Mouse (Mus musculus) embryonic facial prominence, embryonic 13.5 days (tissue): ENCODE measurements around the gene Elmo3. TPM values are rescaled to one million over a fixed set of nuclear protein-coding genes. Genes with fewer than 3 reads are reported as not detected.
A peak's percentile ranks its signal among the peaks of the same experiment; 100 is the strongest.

Experiments used
- ATAC-seq: fragments of 200-750 bp; cut with Nextera tagmentation; 2 replicates; pipeline ENCODE4 v1.8.0; 2017; ENCODE audit warnings: low read depth; ENCODE audit not compliant: insufficient number of reproducible peaks, insufficient read depth, low FRiP score, low TSS enrichment
- H3K27ac ChIP-seq: fragments of 300-500 bp; sonication (generic); 2 replicates; pipeline ENCODE4 v1.5.1; 2015; ENCODE audit warnings: moderate library complexity, mild to moderate bottlenecking, inconsistent platforms
- H3K27me3 ChIP-seq: fragments of 300-500 bp; sonication (generic); 2 replicates; pipeline ENCODE4 v1.6.1; 2015; ENCODE audit warnings: mild to moderate bottlenecking, inconsistent platforms
- H3K36me3 ChIP-seq: fragments of 300-500 bp; sonication (generic); 2 replicates; pipeline ENCODE4 v1.6.1; 2015; ENCODE audit warnings: mild to moderate bottlenecking, inconsistent platforms
- H3K4me1 ChIP-seq: fragments of 300-500 bp; sonication (generic); 2 replicates; pipeline ENCODE4 v1.6.1; 2015; ENCODE audit warnings: inconsistent platforms
- H3K4me2 ChIP-seq: fragments of 300-500 bp; sonication (generic); 2 replicates; pipeline ENCODE4 v1.6.1; 2015; ENCODE audit warnings: moderate library complexity, mild to moderate bottlenecking, inconsistent platforms
- H3K4me3 ChIP-seq: fragments of 300-500 bp; sonication (generic); 2 replicates; pipeline ENCODE4 v1.5.1; 2015; ENCODE audit warnings: mild to moderate bottlenecking, inconsistent platforms
- H3K9ac ChIP-seq: fragments of 300-500 bp; sonication (generic); 2 replicates; pipeline ENCODE4 v1.6.1; 2015; ENCODE audit warnings: mild to moderate bottlenecking, inconsistent platforms
- H3K9me3 ChIP-seq: fragments of 300-500 bp; sonication (generic); 2 replicates; pipeline ENCODE4 v1.6.1; 2016; ENCODE audit warnings: inconsistent platforms
- WGBS: fragments of 180-500 bp; shearing (Covaris S2); methylation state at CpG from one replicate; pipeline ENCODE4 v1.1.7; 2015; ENCODE audit warnings: mixed read lengths; 5-methylcytosine and 5-hydroxymethylcytosine counted together
- polyA plus RNA-seq: library from polyadenylated mRNA; unstranded; fragments of >200 nt; fragmentation: Nextera tagmentation; extraction: Ambion mirVana; gene quantifications from 2 replicates; pipeline ENCODE4 v1.2.1, GENCODE M21; 2015

Gene Elmo3
- polyA plus RNA-seq, 1 experiment from 2014 or later: 6.0 TPM

DNA sequence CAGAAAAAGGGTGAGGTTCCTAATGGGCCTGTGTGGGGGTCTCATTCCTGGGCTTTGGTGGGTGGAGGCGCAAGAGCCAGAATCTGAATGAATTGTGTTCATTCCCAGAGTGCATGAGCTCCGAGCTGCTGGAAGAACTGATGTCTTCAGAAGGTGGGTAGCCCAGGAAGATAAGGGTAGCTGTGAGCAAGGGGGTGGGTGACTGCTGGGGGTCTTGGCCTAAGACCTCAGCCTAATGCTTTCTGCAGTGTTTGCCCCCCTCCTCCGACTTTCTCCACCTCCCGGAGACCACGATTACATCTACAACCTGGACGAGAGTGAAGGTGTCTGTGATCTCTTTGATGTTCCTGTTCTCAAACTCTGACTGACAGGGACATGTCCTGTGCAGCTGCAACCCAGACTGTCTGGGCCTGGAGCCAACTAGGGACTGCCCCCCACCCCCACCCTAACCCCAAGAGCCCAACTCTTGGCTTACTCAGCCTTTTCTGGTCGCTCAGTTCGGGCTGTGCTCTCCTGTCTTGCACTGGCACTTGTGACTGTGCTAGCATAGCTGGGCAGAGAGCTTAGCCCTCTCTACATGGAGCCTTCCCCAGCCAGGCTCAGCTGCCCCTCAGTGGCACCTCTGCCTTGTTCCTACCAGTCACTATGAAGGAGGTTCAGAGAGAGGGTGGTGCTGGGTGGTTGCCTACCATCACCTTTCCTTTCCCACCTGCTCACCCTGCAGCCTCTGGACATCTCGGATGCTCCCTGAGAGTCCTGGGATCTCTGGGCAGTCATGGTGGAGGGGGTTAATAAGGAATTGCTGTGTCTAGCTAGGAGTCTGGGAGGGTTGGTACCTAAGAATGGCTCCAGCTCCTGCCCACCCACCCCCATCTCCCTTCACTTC is 833 bp upstream of the Elmo3 start:
- no peak overlapping the region for H3K9ac ChIP-seq
- ATAC-seq: no peak
- no peak overlapping the region for H3K4me3 ChIP-seq
- H3K4me1 ChIP-seq: peaks cover 28% of the 10 kb centered on the region
- WGBS: 49% methylated on average over 9 of the region's 9 CpGs
- H3K4me2 ChIP-seq: peak overlapping the region; percentile 71; the same call in 1 of the 2 replicates
- H3K27ac ChIP-seq: peak overlapping the region; percentile 80
- H3K36me3 ChIP-seq: peaks cover 80% of the 10 kb centered on the region
- no peaks in the 10 kb centered on the region for H3K9me3 ChIP-seq
- H3K27me3 ChIP-seq: no peaks in the 10 kb centered on the region

DNA sequence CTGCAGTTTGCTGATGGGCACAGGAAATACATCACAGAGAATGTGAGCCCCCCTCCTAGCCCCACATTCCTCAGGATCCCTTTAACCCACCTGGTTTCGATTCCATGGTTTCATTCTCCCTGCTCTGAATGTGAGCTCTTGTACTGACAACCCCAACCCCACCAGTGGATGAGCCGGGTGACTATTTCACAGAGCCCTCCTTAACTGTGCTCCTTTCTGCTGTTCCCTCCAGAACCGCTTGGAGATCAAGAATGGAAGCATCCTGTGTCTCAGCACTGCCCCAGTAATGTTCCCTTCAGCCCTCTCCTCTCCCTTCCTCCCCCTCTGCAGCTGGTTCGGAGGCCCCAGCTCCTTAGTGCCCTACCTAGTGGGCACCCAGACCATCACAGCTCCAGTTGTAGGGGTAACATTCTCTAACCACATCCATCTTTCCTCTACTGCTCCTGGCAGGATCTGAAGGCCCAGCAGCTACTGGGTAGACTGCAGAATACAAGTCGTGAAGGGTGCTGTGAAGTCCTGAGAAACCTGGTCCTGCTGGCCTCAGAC is 818 bp downstream of the Elmo3 start:
- peak overlapping the region; percentile 80 for H3K27ac ChIP-seq
- peaks cover 28% of the 10 kb centered on the region for H3K4me1 ChIP-seq
- no peaks in the 10 kb centered on the region for H3K9me3 ChIP-seq
- peaks cover 79% of the 10 kb centered on the region for H3K36me3 ChIP-seq
- peak; percentile 1; the same call in 1 of the 2 replicates for ATAC-seq
- peak overlapping the region; percentile 70 for H3K9ac ChIP-seq
- H3K27me3 ChIP-seq: no peaks in the 10 kb centered on the region
- peak overlapping the region; percentile 71 for H3K4me2 ChIP-seq
- H3K4me3 ChIP-seq: peak overlapping the region; percentile 43
- WGBS: 24% methylated on average over 5 of the region's 5 CpGs

DNA sequence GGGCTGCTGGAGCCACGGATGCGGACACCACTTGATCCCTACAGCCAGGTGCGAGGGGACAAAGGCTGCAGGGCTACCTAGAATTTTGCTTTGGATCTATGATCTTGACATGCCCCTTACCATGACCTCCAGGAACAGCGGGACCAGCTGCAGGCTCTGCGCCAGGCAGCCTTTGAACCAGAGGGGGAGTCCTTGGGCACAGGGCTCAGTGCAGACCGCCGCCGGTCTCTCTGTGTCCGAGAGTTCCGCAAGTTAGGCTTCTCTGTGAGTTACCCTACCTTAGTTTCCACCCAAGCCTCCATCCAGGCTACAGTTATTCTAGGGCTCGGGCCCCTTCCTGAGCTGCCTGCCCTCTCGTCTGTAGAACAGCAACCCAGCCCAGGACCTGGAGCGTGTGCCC is 2.3 kb downstream of the Elmo3 start:
- WGBS: 96% methylated on average over 13 of the region's 13 CpGs
- Histone ChIP-seq H3K27ac (no peak overlapping the region), H3K4me1 (peaks cover 28% of the 10 kb centered on the region), H3K4me3 (no peak overlapping the region), H3K4me2 (no peak overlapping the region), H3K27me3 (no peaks in the 10 kb centered on the region), H3K36me3 (peaks cover 79% of the 10 kb centered on the region), H3K9ac (no peak overlapping the region), H3K9me3 (no peaks in the 10 kb centered on the region)
- no peak for ATAC-seq

DNA sequence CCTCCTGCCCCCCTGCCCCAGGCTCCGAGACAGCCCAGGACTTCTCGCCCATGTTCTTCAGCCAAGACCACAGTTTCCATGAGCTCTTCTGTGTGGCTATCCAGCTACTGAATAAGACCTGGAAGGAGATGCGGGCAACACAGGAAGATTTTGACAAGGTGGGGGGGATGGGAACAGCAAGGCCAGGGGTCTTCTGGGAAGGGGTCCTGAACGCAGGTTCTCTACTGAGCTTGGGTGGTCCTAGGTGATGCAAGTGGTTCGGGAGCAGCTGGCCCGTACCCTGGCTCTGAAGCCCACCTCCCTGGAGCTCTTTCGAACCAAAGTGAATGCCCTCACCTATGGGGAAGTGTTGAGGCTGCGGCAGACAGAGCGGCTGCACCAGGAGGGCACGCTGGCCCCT is 3.0 kb downstream of the Elmo3 start:
- H3K9ac ChIP-seq: no peak overlapping the region
- H3K4me2 ChIP-seq: no peak overlapping the region
- no peaks in the 10 kb centered on the region for H3K9me3 ChIP-seq
- WGBS: 92% methylated on average over 10 of the region's 10 CpGs
- peaks cover 79% of the 10 kb centered on the region for H3K36me3 ChIP-seq
- no peaks in the 10 kb centered on the region for H3K27me3 ChIP-seq
- H3K27ac ChIP-seq: no peak overlapping the region
- H3K4me1 ChIP-seq: peaks cover 28% of the 10 kb centered on the region
- H3K4me3 ChIP-seq: no peak overlapping the region
- no peak for ATAC-seq

DNA sequence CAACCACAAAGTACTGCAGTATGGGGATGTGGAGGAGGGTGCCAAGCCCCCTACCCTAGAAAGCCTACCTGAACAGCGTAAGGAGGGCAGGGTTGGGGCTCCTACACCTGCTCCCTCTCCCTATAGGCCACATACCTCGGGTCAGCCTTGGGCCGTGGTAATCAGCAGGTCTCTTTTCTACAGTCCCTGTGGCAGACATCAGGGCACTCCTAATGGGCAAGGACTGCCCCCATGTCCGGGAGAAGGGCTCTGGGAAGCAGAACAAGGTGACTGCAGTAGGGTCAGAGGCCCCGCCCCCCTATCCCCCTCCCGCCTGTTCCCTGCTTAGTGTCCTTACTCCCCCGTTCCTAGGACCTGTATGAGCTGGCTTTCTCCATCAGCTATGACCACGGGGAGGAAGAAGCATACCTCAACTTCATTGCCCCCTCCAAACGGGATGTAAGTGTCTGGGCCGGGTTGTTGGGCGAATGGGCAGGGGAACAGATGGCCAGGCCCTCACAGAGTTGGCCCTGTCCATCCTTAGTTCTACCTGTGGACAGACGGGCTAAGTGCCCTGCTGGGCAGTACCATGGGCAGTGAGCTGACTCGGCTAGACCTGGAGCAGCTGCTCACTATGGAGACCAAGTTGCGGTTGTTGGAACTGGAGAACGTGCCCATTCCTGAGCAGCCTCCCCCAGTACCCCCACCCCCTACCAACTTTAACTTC is 3.9 kb downstream of the Elmo3 start:
- H3K27me3 ChIP-seq: no peaks in the 10 kb centered on the region
- no peak overlapping the region for H3K4me2 ChIP-seq
- no peak overlapping the region for H3K4me3 ChIP-seq
- H3K27ac ChIP-seq: no peak overlapping the region
- no peaks in the 10 kb centered on the region for H3K9me3 ChIP-seq
- WGBS: 79% methylated on average over 15 of the region's 15 CpGs
- peaks cover 81% of the 10 kb centered on the region for H3K36me3 ChIP-seq
- ATAC-seq: no peak
- no peak overlapping the region for H3K9ac ChIP-seq
- H3K4me1 ChIP-seq: peaks cover 24% of the 10 kb centered on the region

DNA sequence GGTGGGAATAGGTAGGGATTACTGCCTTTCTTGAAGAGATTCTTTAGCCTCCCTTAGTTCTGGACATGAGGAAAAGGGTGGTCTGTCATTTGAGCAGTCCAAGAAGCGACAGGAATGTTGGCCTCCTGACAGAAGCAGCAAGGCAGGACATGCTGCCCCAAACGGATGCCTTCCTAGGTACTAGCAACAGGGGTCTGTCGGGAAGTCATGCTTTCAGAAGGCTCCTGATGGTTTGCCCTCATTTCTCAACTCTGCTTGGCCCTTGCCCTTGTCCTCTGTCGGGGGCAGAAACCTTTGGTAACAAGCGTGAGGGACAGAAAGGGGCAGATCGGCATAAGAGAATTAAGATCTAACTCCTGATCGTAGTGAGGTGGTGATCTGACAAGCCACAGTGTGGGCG is 4.7 kb downstream of the Elmo3 start:
- ATAC-seq: no peak
- Histone ChIP-seq H3K4me2 (no peak overlapping the region), H3K9ac (no peak overlapping the region), H3K9me3 (no peaks in the 10 kb centered on the region), H3K27ac (no peak overlapping the region), H3K36me3 (peaks cover 83% of the 10 kb centered on the region), H3K4me1 (peaks cover 16% of the 10 kb centered on the region), H3K27me3 (no peaks in the 10 kb centered on the region), H3K4me3 (no peak overlapping the region)
- WGBS: 87% methylated on average over 8 of the region's 8 CpGs

DNA sequence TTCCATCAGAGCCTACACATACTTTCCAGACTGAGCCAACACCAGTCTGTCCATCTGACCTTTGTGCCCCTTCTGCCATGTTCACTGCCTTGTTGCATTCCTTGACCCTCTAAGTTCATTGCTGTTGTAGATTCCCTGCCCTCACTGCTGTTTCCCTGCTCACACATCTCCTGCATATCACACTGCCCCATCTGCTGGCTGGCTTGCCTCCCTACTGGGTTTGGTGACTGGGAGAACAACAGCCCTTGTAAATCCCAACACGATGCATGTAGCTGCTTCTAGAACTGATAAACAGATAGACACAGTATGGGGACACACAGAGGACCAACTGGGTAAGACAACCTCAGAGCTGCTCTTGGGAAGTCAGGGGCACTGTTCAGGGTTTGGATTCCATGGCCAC is 6.3 kb downstream of the Elmo3 start:
- H3K9ac ChIP-seq: no peak overlapping the region
- H3K4me3 ChIP-seq: no peak overlapping the region
- no peak for ATAC-seq
- no peak overlapping the region for H3K27ac ChIP-seq
- peaks cover 1% of the 10 kb centered on the region for H3K4me1 ChIP-seq
- no peaks in the 10 kb centered on the region for H3K9me3 ChIP-seq
- H3K27me3 ChIP-seq: no peaks in the 10 kb centered on the region
- H3K36me3 ChIP-seq: peaks cover 94% of the 10 kb centered on the region
- 93% methylated on average over 1 of the region's 1 CpGs for WGBS
- no peak overlapping the region for H3K4me2 ChIP-seq

DNA sequence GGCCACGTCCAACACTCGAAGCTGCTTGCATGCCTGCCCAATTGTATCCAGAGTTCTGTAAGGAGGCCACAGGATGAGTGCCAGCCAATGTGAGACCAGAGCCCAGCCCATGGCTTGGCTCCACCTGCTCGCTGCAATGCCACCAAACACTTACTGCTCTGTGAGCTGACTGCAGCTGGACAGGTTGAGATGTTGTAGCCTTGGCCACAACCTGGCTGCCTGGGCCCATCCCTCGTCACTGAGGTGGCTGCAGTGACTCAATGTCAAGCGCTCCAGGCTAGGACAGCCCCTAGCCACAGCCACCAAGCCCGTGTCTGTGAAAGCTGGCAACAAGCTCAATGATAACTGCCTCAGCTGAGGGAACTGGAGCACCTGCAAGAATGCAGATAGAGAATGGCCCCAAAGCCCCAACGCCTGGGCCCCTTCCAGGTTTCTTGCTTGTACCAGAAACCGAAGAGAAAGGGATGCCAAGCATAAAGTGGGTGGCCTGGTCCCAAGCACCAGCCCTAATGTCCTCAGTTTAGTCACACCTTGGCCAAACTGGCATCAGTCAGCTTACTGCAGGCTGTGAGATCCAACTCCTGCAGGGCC is 7.6 kb downstream of the Elmo3 start:
- 93% methylated on average over 8 of the region's 8 CpGs for WGBS
- peaks cover 93% of the 10 kb centered on the region for H3K36me3 ChIP-seq

DNA sequence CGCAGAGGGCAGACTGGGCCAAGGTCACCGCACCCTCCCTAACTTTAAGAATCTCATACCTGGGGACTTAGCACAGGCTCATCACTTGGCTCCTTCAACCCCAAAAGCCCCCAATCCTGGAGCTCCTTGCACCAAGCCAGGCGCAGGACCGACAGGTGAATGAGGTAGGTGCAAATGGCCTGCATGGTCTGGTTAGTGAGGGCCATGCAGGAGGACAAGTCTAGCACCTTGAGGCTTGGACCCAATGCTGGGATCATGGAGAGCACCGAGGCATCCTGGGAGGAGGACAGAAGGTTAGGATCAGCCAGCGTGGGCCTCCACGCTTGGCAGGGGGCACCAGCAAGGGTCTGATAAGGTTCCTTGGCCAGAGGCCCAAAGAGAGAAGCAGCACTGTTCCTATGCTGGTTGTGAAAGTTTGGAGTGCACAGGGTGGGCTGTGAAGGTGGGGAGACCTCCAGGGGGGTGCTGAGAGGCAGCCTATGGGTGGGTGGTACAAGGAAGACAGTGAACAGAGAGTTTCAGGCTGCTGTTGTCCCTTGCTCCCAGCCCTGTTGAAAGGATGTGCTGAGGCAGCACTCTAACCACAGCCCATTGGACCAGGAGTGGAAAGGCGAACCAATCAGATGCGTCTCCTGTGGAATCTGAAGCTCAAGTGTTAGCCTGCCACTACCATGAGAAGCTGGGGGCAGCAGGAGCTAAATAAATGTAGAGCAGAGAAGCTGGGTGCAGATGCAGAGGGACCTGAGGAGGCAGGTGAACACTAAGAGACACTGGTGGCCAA is 8.4 kb downstream of the Elmo3 start:
- Histone ChIP-seq H3K4me3 (no peak overlapping the region), H3K36me3 (peaks cover 93% of the 10 kb centered on the region), H3K9ac (no peak overlapping the region), H3K27ac (no peak overlapping the region), H3K4me1 (no peaks in the 10 kb centered on the region), H3K4me2 (no peak overlapping the region), H3K9me3 (no peaks in the 10 kb centered on the region), H3K27me3 (no peaks in the 10 kb centered on the region)
- ATAC-seq: no peak
- WGBS: 83% methylated on average over 9 of the region's 9 CpGs

More for the DNA sequence above, 7.6 kb downstream of the Elmo3 start:
- Histone ChIP-seq H3K4me2 (no peak overlapping the region), H3K4me1 (no peaks in the 10 kb centered on the region), H3K4me3 (no peak overlapping the region), H3K9ac (no peak overlapping the region), H3K9me3 (no peaks in the 10 kb centered on the region), H3K27ac (no peak overlapping the region), H3K27me3 (no peaks in the 10 kb centered on the region)
- ATAC-seq: no peak

DNA sequence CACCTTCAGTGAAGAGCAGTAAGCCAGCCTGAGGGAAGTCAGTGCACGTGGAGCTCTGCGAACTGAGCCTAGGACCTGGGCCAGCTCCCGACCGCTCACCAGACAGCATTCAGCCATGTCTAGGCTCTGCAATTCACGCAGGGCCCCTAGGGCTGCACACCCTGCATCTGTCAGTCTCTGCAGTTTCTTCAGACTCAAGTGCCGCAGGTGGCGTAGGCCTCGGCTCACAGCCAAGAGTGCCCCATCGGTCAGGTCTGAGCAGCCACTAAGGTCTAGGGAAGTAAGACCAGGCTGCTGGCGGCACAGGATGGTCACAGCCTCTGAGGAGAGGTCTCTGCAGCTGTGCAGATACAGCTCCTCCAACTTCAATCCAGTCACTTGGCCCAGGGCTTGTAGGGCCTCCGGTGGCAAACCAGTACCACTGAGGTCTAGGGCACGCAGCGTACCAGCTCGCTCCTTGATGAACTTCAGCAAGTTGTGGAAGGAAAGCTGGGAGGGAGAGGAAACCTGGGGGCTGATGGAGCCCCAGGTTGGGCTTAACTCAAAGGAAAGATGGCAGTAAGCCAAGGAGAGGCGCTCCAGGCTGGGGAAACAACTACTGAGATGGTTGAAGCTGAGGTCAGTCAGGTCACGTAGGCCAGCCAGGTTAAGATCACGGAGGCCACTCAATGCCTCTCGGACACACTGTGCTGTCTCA is 9.8 kb downstream of the Elmo3 start:
- Histone ChIP-seq H3K4me2 (no peak overlapping the region), H3K27me3 (no peaks in the 10 kb centered on the region), H3K9ac (no peak overlapping the region; the same call in 1 of the 2 replicates), H3K4me1 (no peaks in the 10 kb centered on the region), H3K9me3 (no peaks in the 10 kb centered on the region), H3K36me3 (peaks cover 93% of the 10 kb centered on the region), H3K27ac (no peak overlapping the region), H3K4me3 (no peak overlapping the region)
- 86% methylated on average over 18 of the region's 18 CpGs for whole genome bisulfite sequencing
- ATAC-seq: no peak
